Mouse (Mus musculus) natural killer cell, adult 2 months (primary cell): ENCODE results near the gene Fbxo8.

Source experiments
- DNase-seq, 2 experiments: peaks; one replicate each; pipeline ENCODE4 v3.0.0; 2022; ENCODE audit warnings: low spot score in 2 of 2

Fbxo8 gene

GRCm38 (mm10) chr8:56611736-56612135 lies 60.8 kb downstream of the Fbxo8 start:
- no peak for DNase-seq

- DNase-seq, result no peak
These were observed 63.3 kb downstream of the Fbxo8 start for GRCm38 (mm10) chr8:56614235-56614634.

- DNase-seq, result peak; percentile 14 to 16
These were observed 64.1 kb downstream of the Fbxo8 start for GRCm38 (mm10) chr8:56615005-56615404.

GRCm38 (mm10) chr8:56616260-56616659 lies 65.4 kb downstream of the Fbxo8 start:
- DNase-seq, result peak; percentile 32 to 48

- no peak for DNase-seq
These were observed 66.4 kb downstream of the Fbxo8 start for GRCm38 (mm10) chr8:56617271-56617670.

- no peak for DNase-seq
These were observed 68.2 kb downstream of the Fbxo8 start for GRCm38 (mm10) chr8:56619056-56619455.

- DNase-seq, result no peak
These were observed 68.7 kb downstream of the Fbxo8 start for GRCm38 (mm10) chr8:56619571-56619970.

- no peak for DNase-seq
These were observed 69.8 kb downstream of the Fbxo8 start for GRCm38 (mm10) chr8:56620691-56621090.

GRCm38 (mm10) chr8:56621093-56621492 lies 70.2 kb downstream of the Fbxo8 start:
- DNase-seq, result no peak

- no peak for DNase-seq
These were observed 71.7 kb downstream of the Fbxo8 start for GRCm38 (mm10) chr8:56622470-56623024.

- DNase-seq, result no peak
These were observed 72.5 kb downstream of the Fbxo8 start for GRCm38 (mm10) chr8:56623346-56623745.

GRCm38 (mm10) chr8:56629160-56629559 lies 78.3 kb downstream of the Fbxo8 start:
- no peak for DNase-seq

GRCm38 (mm10) chr8:56639277-56639676 lies 88.4 kb downstream of the Fbxo8 start:
- no peak for DNase-seq
